Comparison of ENCODE assay signal across 9 mouse cellular contexts in the genomic region with DNA sequence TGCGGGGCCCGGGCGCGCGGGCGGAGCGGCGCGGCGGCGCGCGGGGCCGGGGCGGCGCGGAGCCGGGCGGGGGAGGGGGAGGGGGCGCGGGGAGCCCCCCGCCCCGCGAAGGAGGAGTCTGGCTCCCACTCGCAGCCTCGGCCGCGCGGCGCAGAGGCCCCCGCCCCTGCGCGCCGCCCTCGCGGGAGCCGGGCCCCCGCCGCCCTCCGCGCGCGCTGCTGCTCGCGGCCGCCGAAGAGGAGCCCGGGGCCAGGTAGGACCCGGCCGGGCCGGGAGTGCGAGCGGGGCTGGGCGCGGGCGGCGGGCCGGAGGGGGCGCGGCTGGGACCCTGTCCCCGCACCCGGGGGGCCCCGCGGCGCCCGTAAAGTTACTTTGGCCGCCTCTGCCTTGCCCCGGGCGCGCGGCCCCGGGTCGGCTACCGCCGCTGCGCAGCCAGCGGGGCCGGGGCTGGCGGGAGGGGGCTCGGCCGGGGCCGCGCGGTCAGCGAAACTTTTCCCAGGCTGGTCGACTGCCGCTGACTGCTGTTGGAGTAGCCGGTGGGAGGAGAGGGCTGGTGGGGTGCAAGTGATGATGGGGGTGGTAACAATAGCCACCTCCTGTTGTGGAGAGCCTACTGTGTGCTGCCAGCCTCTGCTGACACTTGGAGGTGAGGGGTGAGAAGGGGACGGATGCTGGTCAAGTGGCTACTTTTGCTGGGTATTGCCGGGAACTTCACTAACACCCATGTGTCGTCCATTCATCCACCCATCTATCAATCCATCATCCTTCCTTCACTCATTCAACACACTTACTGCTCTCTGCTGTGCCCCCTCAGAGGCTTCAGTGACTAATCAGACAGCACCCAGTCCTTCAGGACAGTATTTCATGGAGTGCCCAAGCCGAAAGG. TPM values are rescaled to one million over a fixed set of nuclear protein-coding genes. Genes with fewer than 3 reads are reported as not detected.
DNase-seq lines count a peak whose midpoint lies in the region; TF ChIP-seq lines count a peak whose summit lies in the region.
"Had no signal": no experiment of that assay in that cellular context is flagged by ENCODE, and none has a peak within 500 bp of the region (broad histone marks: within the 10 kb centered on the region; RNA-seq: fewer than 3 reads in every experiment).

No protein-coding gene starts in this region.

- peak overlapping the region; percentile 34 for H3K4me3 ChIP-seq in gastrocnemius, adult 2 months
- H3K4me3 ChIP-seq in E14TG2a.4 (replicated peaks; ENCODE audit: low read length), result peak overlapping the region; percentile 71
- peak overlapping the region; percentile 71 for H3K4me3 ChIP-seq in hindbrain, embryonic 10.5 days
- H3K4me3 ChIP-seq in midbrain, embryonic 10.5 days, result peak overlapping the region; percentile 72
- H3K4me3 ChIP-seq: myocyte had no signal

- no peak for TF ChIP-seq CTCF in gastrocnemius, adult 2 months (IDR thresholded peaks at IDR 0.05)
- TF ChIP-seq CTCF in E14TG2a.4 (conservative IDR thresholded peaks at IDR 0.05; ENCODE audit: low read length), result no peak

- H3K4me1 ChIP-seq in E14TG2a.4 (replicated peaks; ENCODE audit: low read depth, low read length), result peaks cover 4% of the 10 kb centered on the region; the same call in 1 of the 2 replicates
- H3K4me1 ChIP-seq in hindbrain, embryonic 10.5 days (replicated peaks), result peaks cover 26% of the 10 kb centered on the region
- H3K4me1 ChIP-seq in midbrain, embryonic 10.5 days, result peaks cover 28% of the 10 kb centered on the region

- 0 out of 2 replicates have a peak, but pooled peaks cover 2% of the 10 kb centered on the region for H3K9me3 ChIP-seq in E14TG2a.4 (ENCODE audit: low read length)
- no peaks in the 10 kb centered on the region for H3K9me3 ChIP-seq in hindbrain, embryonic 10.5 days
- H3K9me3 ChIP-seq in midbrain, embryonic 10.5 days (replicated peaks), result no peaks in the 10 kb centered on the region

- DNase-seq in gastrocnemius, adult 2 months, result no peak
- no peak for DNase-seq in gastrocnemius, postnatal 25 days
- DNase-seq in hindbrain, embryonic 10.5 days (ENCODE audit: low spot score), result peak; percentile 35
- DNase-seq in midbrain, embryonic 10.5 days (ENCODE audit: low spot score), result peak; percentile 51
- no peak for DNase-seq in yolk sac, embryonic 10.5 days (ENCODE audit: low spot score)
- DNase-seq in layer of hippocampus, postnatal 36 days, result no peak
- no peak for DNase-seq in adrenal gland, postnatal 10 days

- intact Hi-C loops in gastrocnemius, adult 2 months (cut with DNase I), result no loop called here

- WGBS in hindbrain, embryonic 10.5 days, result 8% methylated on average over 86 of the region's 92 CpGs
- 5% methylated on average over 71 of the region's 92 CpGs for WGBS in midbrain, embryonic 10.5 days

- H3K36me3 ChIP-seq in E14TG2a.4 (ENCODE audit: insufficient read depth, low read length), result no peaks in the 10 kb centered on the region
- H3K36me3 ChIP-seq in hindbrain, embryonic 10.5 days, result no peaks in the 10 kb centered on the region
- no peaks in the 10 kb centered on the region for H3K36me3 ChIP-seq in midbrain, embryonic 10.5 days

- peaks cover 71% of the 10 kb centered on the region for H3K27me3 ChIP-seq in E14TG2a.4 (ENCODE audit: insufficient read depth, low read length)
- peaks cover 78% of the 10 kb centered on the region for H3K27me3 ChIP-seq in hindbrain, embryonic 10.5 days (ENCODE audit: insufficient read depth, poor library complexity, severe bottlenecking)
- peaks cover 69% of the 10 kb centered on the region for H3K27me3 ChIP-seq in midbrain, embryonic 10.5 days (ENCODE audit: low read depth, poor library complexity, severe bottlenecking)

- H3K27ac ChIP-seq in gastrocnemius, adult 2 months, result no peak overlapping the region
- H3K27ac ChIP-seq in hindbrain, embryonic 10.5 days, result peak overlapping the region; percentile 86
- H3K27ac ChIP-seq in midbrain, embryonic 10.5 days (replicated peaks), result peak overlapping the region; percentile 87

RNA-seq across cellular contexts. Expression of a gene that starts 0.8 kb away (rescaled TPM):
- total RNA-seq in gastrocnemius, adult 2 months (2021), result not detected
- total RNA-seq in gastrocnemius, postnatal 25 days (2021), result not detected
- 5.5 TPM in 2 replicates for polyA plus RNA-seq in hindbrain, embryonic 10.5 days (2016; fragmentation: Nextera tagmentation; extraction: Ambion mirVana)
- polyA plus RNA-seq in midbrain, embryonic 10.5 days (2016; fragmentation: Nextera tagmentation; extraction: Ambion mirVana), result 8.4 and 10.7 TPM in 2 replicates
- total RNA-seq in layer of hippocampus, postnatal 36 days (2021), result 100 to 1,000 TPM; 167 to 170 TPM
- under 1 TPM in 1 of 2 experiments, not detected in 1; 0.27 TPM for total RNA-seq in adrenal gland, postnatal 10 days (2021)
- polyA plus RNA-seq: myocyte had no signal

RNA-seq across cellular contexts. Expression of a gene that starts 55.3 kb away (rescaled TPM):
- total RNA-seq in gastrocnemius, adult 2 months (2021), result under 1 TPM; 0.18 to 0.45 TPM
- total RNA-seq in gastrocnemius, postnatal 25 days (2021), result under 1 TPM; 0.32 to 0.67 TPM
- polyA plus RNA-seq in hindbrain, embryonic 10.5 days (2016; fragmentation: Nextera tagmentation; extraction: Ambion mirVana), result 62.6 and 70.5 TPM in 2 replicates
- 64.4 and 74.8 TPM in 2 replicates for polyA plus RNA-seq in midbrain, embryonic 10.5 days (2016; fragmentation: Nextera tagmentation; extraction: Ambion mirVana)
- total RNA-seq in layer of hippocampus, postnatal 36 days (2021), result 10 to 100 TPM; 19.3 to 21.8 TPM
- 1 to 10 TPM; 5.5 to 9.4 TPM for total RNA-seq in adrenal gland, postnatal 10 days (2021)
- polyA plus RNA-seq: myocyte had no signal

Comparison
In these comparisons a context has a peak if more than half of its experiments do, and no peak if none do; other contexts are left out.
1. DNase-seq: peak in hindbrain, embryonic 10.5 days (single experiment) and midbrain, embryonic 10.5 days (single experiment); none in gastrocnemius, adult 2 months (single experiment), gastrocnemius, postnatal 25 days (single experiment), yolk sac, embryonic 10.5 days (single experiment), layer of hippocampus, postnatal 36 days (0 of 2) and adrenal gland, postnatal 10 days (single experiment).
2. RNA of a gene that starts 0.8 kb away (total RNA-seq): 167 to 170 TPM in layer of hippocampus, postnatal 36 days; 0.27 TPM in adrenal gland, postnatal 10 days, not detected in gastrocnemius, adult 2 months and not detected in gastrocnemius, postnatal 25 days; every median in the first group is over 100 times any median in the second.
3. Peak in every context shown above with its lines, with median percentiles within 50 percentile points of each other: H3K4me3 ChIP-seq.